Mouse (Mus musculus) hindlimb bud, embryonic 11.5 days (tissue): ENCODE measurements around the gene Ccdc144b.
A peak's percentile ranks its signal among the peaks of the same experiment; 100 is the strongest.

ENCODE experiments used
- DNase-seq: peaks from one replicate; pipeline ENCODE4 v3.0.0-alpha.2; 2012; ENCODE audit warnings: low read depth, low spot score; ENCODE audit errors: extremely low spot score

The Ccdc144b gene

GRCm38 (mm10) chr3:36053447-36053846, at the start of gene Ccdc144b:
Gene Ccdc144b, minus strand, starts transcription at chr3:36053547.
- no peak for DNase-seq

- no peak for DNase-seq
These were observed 42.0 kb upstream of the Ccdc144b start for GRCm38 (mm10) chr3:36095371-36095770.

DNA sequence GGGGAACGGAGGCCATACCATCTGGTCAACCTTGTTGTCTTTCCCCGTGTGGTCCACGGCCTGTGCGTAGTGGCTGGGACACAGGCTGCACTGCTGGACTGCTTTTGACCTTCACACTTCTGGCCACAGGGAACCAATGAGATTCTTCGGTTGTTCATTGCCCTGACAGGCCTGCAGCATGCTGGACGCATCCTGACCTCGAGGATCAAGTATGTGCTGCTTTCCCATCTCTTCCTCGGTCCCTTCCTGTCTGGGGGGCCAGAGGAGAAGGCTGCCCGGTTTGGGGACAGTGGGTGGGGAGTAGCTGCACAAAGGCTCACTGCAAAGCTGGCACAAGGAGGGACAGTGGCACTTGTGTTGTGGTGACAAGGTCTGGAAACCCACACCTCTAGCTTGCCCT, 34.2 kb upstream of the Ccdc144b start:
- DNase-seq = no peak

DNA sequence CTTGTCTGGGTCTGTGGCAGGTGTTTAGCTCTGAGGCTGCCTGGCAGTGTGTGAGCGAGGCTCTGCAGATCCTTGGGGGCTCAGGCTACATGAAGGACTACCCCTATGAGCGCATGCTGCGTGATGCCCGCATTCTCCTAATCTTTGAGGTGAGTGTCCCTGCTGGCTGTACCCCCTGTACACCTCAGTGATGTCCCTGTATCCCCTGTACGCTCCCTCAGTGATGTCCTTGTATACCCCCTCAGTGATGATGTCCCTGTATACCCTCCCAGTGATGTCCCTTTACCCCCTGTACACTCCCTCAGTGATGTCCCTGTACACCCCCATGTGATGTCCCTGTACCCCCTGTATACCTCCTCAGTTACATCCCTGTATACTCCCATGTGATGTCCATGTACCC, 32.0 kb upstream of the Ccdc144b start:
- DNase-seq = no peak

DNA sequence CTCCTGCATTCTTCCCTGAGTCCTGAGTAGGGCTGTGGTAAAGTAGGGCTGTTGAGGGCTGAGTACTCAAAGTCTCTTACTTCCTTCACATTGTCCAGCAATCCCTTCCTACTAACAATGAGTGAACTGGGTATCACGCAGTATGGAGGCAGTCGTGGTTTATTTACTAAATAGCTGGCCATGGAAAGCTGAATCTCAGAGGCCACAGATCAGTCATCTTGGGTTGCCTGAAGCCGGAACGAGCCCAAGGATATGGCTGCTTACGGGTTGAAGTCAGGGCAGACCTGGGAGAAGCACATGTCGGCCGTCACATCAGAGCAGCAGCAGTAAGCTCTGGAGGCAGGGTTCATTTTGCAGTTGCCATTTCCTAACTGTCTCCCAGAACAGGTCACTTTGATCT, 30.0 kb upstream of the Ccdc144b start:
- DNase-seq = no peak

DNA sequence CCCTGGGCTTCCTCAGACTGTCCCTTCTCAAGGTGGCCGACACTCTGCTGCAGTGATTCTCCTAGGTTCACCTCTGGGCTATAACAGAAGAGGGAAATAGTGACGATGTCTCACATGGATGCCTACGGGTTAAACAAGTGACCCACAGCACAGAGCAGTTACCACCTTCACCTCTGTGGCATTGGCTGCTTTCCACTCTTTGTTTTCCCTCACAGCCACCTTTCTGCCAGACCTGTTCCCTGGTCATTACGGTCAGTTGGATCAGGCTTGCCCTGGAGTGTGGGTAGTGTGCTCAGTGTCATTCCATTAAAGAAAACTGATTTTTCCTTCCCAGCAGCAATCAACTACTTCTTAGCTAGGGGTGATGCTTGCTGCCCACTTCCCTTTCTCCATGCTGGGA, 29.5 kb upstream of the Ccdc144b start:
- DNase-seq = no peak

GRCm38 (mm10) chr3:36080741-36081140, 27.4 kb upstream of the Ccdc144b start:
- no peak for DNase-seq

- no peak for DNase-seq
These were observed 26.5 kb upstream of the Ccdc144b start for GRCm38 (mm10) chr3:36079886-36080285.

GRCm38 (mm10) chr3:36077386-36077785, 24.0 kb upstream of the Ccdc144b start:
- no peak for DNase-seq

GRCm38 (mm10) chr3:36075466-36075865, 22.1 kb upstream of the Ccdc144b start:
- no peak for DNase-seq

GRCm38 (mm10) chr3:36074231-36074630, 20.9 kb upstream of the Ccdc144b start:
- DNase-seq = no peak

GRCm38 (mm10) chr3:36071047-36071446, 17.7 kb upstream of the Ccdc144b start:
- DNase-seq = no peak

DNA sequence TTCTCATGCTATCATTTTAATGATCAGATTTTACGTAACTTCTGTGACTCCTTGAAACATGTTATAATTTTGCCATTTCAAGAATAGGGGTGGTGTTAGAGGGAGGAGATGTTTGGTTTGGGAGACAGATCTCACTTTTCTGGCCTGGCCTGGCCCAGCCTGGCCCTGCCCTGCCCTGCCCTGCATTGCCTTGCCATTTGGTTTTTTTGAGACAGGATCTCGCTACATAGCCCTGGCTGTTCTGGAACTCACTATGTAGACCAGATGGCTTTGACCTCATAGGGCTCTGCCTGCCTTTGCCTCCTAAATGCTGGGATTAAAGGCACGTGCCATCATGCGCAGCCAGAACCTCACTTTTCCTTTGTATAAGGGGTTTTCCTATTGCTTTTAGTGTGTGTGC, 17.1 kb upstream of the Ccdc144b start:
- no peak for DNase-seq

GRCm38 (mm10) chr3:36067731-36068130, 14.4 kb upstream of the Ccdc144b start:
- no peak for DNase-seq

DNA sequence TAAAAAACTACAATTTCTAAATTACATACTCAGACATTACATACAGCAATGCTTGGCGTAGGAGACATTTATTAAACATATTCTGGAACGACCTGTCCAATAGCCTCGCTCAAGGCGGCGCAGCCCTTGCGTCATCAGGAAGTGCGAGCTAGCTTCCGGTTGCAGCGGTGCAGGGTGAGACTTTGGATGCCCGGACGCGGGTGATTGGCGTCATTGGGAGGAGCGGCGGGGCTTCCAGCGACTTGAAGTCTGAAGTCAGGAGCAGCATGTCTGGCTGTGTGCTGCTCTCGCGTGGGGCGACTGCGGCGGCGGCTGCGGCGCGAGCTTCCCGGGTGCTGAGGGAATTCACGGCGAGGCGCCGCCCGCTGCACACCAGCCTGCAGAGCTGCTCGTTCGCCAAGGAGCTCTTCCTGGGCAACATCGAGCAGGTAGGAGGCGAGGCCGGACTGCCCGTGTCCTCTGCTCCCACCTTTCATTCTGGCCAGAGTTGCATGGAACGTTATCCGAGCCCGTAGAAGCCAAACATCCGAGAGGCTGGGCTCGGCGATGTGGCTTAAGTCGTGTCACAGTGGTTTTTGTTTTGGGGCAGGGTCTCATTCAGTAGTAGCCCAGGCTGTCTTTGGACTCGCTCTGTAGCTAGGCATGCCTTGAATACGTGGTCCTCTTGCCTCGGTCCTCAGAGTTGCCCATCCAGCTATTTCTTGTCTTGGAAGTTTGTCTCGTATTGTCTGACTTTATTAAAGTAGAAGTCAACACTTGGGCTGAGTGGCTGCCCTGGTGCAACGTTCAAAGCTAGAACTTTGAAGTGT, 12.7 kb upstream of the Ccdc144b start, which contains the start of gene Acad9:
Gene Acad9, plus strand, starts transcription at position 137 of the 809 bp plus-strand sequence.
- peak; percentile 82 for DNase-seq

- DNase-seq = no peak
These were observed 11.8 kb upstream of the Ccdc144b start for GRCm38 (mm10) chr3:36065166-36065565.

DNA sequence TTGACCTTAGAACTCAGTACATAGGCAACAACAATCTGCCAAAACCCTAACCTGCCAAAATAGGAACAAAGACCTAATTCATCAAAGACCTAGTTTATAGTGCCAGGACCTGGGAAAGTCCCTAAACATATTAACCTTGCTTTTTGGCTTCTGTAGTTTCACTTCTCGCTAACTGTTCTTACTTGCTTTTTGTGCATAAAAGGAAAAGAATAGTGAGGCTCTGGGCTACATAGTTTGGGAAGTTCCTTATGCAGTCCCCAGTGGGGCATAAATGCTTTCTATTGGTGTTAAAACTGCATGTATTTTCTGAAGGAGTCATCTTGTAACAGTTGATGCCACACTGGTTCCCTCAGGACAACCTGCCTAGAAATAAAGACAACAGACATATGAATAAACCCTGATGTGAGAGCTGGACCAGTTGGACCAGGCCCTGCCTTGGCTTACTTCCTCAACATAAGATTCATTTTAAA, 11.3 kb upstream of the Ccdc144b start:
- DNase-seq = no peak

- DNase-seq = no peak
These were observed 6.9 kb upstream of the Ccdc144b start for GRCm38 (mm10) chr3:36060096-36060850.

- DNase-seq = no peak
These were observed 4.2 kb downstream of the Ccdc144b start for GRCm38 (mm10) chr3:36049106-36049505.

DNA sequence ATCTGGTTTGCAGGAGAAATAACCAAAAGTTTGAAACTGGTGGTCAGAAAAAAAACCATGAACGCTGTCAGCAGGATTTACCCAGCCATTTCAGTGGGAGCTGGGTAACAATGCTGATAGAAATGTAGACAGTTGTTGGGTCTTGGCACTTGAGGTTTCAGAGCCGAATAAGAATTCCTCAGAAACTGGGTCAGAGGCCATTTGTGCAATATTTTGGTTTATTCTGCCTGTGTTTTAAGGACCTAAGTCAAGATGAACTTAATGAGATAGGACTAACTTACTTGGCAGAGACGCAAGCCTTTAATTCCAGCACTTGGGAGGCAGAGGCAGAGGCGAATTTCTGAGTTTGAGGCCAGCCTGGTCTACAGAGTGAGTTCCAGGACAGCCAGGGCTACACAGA, 8.3 kb downstream of the Ccdc144b start:
- no peak for DNase-seq

GRCm38 (mm10) chr3:36044520-36044919, 8.8 kb downstream of the Ccdc144b start:
- no peak for DNase-seq
